Mouse (Mus musculus) kidney, adult 2 months (tissue): Measurements from ENCODE around the gene Sult2b1.

Experiments
- CTCF ChIP-seq: fragments of 200-500 bp; conservative IDR thresholded peaks from 2 replicates; pipeline ENCODE4 v1.5.1; 2011; ENCODE audit warnings: low read depth, mild to moderate bottlenecking, control low read depth, low read length, moderate library complexity, mixed read lengths; ENCODE audit not compliant: insufficient read depth, insufficient read length
- POLR2A ChIP-seq: fragments of 200-500 bp; IDR thresholded peaks from one replicate; pipeline ENCODE4 v1.6.1; 2011; ENCODE audit warnings: low read depth, low read length, control low read depth

DNA sequence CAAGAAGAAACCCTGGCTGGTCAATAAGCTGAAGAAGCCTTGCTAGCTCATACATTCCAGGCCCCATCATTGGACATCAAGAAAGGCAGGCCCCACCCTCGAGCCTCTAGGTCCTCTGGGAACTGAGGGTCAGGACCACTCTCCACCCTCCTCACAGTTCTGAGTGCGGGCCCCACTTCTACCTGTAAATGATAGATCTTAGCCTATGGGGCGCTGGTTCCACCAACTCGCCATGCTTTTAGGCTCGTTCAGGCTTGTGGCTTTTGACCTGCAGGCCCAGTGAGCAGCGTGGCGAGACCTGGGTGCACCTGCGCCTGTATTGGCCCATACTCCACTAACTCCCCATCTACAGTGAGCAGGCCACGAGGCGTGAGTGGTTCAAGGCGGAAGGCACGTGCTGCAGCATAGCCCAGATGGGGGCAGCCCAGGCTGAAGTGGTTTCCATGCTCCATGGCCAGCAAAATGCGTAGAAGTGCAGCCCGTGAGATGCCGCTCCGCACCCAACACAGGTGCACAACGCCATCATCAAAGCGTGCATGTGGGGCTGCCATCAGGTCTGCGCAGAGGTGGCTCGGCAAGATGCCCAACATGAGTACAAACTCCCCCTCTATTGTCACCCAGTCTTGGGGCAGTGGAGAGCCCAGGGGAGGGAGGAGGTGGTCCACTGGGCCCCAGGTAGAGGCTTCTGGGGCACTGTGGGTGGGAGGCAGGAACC is 73.8 kb downstream of the Sult2b1 start:
- TF ChIP-seq CTCF: no peak
- peak; percentile 90 for TF ChIP-seq POLR2A
